Mouse (Mus musculus) testis, adult 2 months (tissue): ENCODE measurements around the gene Polr2i. TPM values are rescaled to one million over a fixed set of nuclear protein-coding genes. Genes with fewer than 3 reads are reported as not detected.
A peak's percentile ranks its signal among the peaks of the same experiment; 100 is the strongest.
"Not testable (repeated sequence)": the region's sequence is repeated elsewhere in the genome, so short reads cannot be mapped to it uniquely, and the experiment has no call there.

ENCODE experiments used
- H3K27ac ChIP-seq: fragments of 200-500 bp; 2 replicates; pipeline ENCODE4 v1.5.1; 2012; ENCODE audit warnings: low read depth, low read length; ENCODE audit not compliant: control insufficient read depth, insufficient read depth
- H3K27me3 ChIP-seq: fragments of 200-500 bp; 2 replicates; pipeline ENCODE4 v1.6.1; 2012; ENCODE audit warnings: mild to moderate bottlenecking, low read length, moderate library complexity; ENCODE audit not compliant: control insufficient read depth, insufficient read depth
- H3K36me3 ChIP-seq: fragments of 200-500 bp; 2 replicates; pipeline ENCODE4 v1.6.1; 2012; ENCODE audit warnings: mild to moderate bottlenecking, low read length; ENCODE audit not compliant: control insufficient read depth, insufficient read depth
- H3K4me1 ChIP-seq: fragments of 200-500 bp; 2 replicates; pipeline ENCODE4 v1.6.1; 2012; ENCODE audit warnings: low read length; ENCODE audit not compliant: control insufficient read depth, insufficient read depth
- H3K4me3 ChIP-seq: fragments of 200-500 bp; 2 replicates; pipeline ENCODE4 v1.5.1; 2012; ENCODE audit warnings: low read depth, mild to moderate bottlenecking, low read length, moderate library complexity, mixed read lengths; ENCODE audit not compliant: control insufficient read depth
- CTCF ChIP-seq: fragments of 200-500 bp; IDR thresholded peaks from 2 replicates; pipeline ENCODE4 v1.5.1; 2012; ENCODE audit warnings: low read depth, mild to moderate bottlenecking, inconsistent platforms, low read length, moderate library complexity; ENCODE audit not compliant: control insufficient read depth, insufficient read depth, insufficient replicate concordance
- POLR2A ChIP-seq: fragments of 200-500 bp; IDR thresholded peaks from 2 replicates; pipeline ENCODE4 v1.6.1; 2012; ENCODE audit warnings: low read depth, mild to moderate bottlenecking, inconsistent platforms, low read length, moderate library complexity; ENCODE audit not compliant: control insufficient read depth
- polyA plus RNA-seq: library from polyadenylated mRNA; depleted of rRNA; stranded (reverse); fragments of >200 nt; gene quantifications from 2 replicates; pipeline ENCODE4 v1.2.3, GENCODE M21; 2012; rRNA removed

Polr2i gene
- 242 and 257 TPM in 2 replicates for polyA plus RNA-seq

DNA sequence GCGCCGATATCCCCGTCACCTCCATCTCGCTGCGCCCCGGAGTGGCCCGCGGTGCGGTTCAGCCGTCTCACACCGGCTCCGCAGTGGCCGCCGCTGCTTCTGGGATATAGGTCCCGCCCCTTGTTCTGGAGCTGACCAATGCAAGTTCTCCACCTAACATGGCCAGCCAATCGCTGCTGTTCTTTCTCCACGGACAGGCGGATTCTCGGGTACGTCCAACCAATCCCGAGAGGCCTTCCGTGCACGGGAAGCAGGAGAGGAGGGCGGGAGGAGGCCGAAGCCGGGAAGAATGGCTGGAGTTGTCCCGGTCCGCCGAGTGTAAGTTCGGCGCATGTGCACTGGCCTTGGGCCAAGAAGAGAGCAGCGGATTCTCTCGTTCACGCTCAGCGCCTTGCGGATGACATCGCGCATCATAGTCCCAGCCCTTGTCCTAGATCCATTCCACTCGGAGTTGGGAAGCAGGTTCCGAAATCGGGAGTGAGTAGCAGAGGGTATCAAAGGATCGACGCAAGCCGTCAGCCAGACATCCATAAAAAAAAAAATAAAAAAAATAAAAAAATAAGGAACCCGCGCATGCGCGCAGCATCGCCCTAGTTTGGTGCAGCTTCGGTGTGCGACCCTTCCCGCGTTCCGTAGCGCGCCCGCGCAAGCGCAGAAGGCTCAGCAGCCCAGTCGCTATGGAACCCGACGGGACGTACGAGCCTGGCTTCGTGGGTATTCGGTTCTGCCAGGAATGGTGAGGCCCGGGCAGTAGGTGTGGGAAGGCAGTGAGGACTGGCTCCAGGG lies at the start of gene Polr2i, which contains the start of gene Tbcb:
Gene Polr2i, plus strand, starts transcription at position 280 of the 786 bp plus-strand sequence.
Gene Tbcb, minus strand, starts transcription at position 604 of the 786 bp plus-strand sequence.
- H3K36me3 ChIP-seq: peaks cover 1% of the 10 kb centered on the region; the same call in 1 of the 2 replicates
- no peaks in the 10 kb centered on the region for H3K27me3 ChIP-seq
- no peak for TF ChIP-seq CTCF
- peak; percentile 77 for TF ChIP-seq POLR2A
- H3K4me1 ChIP-seq: peaks cover 14% of the 10 kb centered on the region
- peak within 1 kb of the TSS; percentile 93 for H3K27ac ChIP-seq
- peak within 1 kb of the TSS; percentile 97 for H3K4me3 ChIP-seq

DNA sequence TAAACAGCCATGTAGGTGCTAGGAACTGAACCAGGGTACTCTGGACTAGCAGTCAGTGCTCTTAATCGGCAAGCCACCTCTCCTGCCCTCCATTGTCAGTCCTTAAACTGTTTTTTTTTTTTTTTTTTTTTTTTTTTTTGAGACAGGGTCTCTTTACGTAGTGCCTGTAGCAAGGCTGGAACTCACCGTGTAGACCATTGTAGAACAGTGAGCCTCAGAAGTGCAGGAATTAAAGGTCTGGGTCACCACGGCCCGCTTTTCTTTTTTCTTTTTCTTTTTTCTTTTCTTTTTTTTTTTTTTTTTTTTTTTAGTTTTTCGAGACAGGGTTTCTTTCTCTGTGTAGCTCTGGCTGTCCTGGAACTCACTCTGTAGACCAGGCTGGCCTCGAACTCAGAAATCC lies 48.6 kb upstream of the Polr2i start:
- not testable (repeated sequence) for H3K36me3 ChIP-seq, H3K27ac ChIP-seq, H3K4me3 ChIP-seq

DNA sequence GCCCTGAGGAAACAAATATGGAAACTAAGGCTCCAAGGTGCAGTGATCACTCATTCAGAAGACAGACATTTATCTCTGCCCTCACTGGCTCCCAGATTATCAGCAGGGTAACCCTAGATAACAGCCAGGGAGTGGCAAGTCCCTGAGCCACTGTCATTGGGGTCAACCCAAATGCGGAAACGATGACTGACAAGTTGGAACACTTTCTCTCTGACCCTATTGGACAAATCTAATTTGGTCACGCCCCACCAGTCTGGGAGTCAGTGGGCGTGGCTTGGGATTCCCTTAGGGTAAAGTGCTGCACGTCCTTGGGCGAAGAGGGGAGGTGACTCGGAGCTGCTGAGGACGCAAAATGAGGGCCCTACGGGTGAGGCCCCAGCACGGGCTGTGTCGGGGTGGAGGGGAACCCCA lies 47.9 kb upstream of the Polr2i start, which contains the start of gene Cox7a1:
Gene Cox7a1, plus strand, starts transcription at position 266 of the 411 bp plus-strand sequence.
- H3K4me3 ChIP-seq: peak within 1 kb of the TSS; percentile 49
- H3K4me1 ChIP-seq: peaks cover 9% of the 10 kb centered on the region
- TF ChIP-seq CTCF (no peak), POLR2A (peak; percentile 38; the same call in 1 of the 2 replicates)
- 0 out of 2 replicates have a peak, but pooled peaks cover 2% of the 10 kb centered on the region for H3K36me3 ChIP-seq
- 0 out of 2 replicates have a peak within 1 kb of the TSS, but pooled peaks have one; percentile 3 for H3K27ac ChIP-seq
- no peaks in the 10 kb centered on the region for H3K27me3 ChIP-seq

More for the DNA sequence above, 48.6 kb upstream of the Polr2i start:
- H3K4me1 ChIP-seq, H3K27me3 ChIP-seq: not testable (repeated sequence)

DNA sequence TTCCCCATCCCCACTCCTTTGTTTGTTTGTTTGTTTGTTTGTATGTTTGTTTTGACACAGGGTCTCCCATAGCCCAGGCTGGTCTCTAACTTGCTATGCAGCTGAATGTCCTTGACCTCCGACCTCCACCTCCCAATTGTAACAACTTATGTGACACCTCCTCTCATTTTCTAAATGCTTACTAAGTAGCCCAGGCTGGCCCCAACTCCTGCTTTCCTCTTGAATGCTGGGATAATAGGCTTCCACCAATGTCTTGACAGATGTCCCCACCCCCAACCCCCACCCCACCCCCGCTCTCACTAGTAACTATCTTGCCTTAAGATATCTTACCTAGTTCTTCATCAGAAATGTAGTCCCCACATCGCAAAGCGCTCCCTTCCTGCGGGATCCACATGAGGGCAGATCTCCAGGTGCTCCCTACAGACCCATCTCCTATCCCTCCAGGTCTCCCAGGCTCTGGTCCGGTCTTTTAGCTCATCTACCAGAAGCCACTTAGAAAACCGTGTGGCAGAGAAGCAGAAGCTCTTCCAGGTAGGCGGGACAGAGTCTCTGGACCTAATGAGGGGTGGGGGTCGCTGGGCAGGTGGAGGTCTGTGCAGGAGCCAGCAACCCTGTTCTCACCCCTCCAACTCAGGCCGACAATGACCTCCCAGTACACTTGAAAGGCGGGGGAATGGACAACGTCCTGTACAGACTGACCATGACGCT lies 47.0 kb upstream of the Polr2i start:
- no peak for TF ChIP-seq POLR2A
- TF ChIP-seq CTCF: no peak
- Histone ChIP-seq H3K4me3 (no peak overlapping the region), H3K4me1 (peaks cover 9% of the 10 kb centered on the region), H3K27me3 (no peaks in the 10 kb centered on the region), H3K36me3 (0 out of 2 replicates have a peak, but pooled peaks cover 2% of the 10 kb centered on the region), H3K27ac (0 out of 2 replicates have a peak overlapping the region, but pooled peaks have one; percentile 3)

DNA sequence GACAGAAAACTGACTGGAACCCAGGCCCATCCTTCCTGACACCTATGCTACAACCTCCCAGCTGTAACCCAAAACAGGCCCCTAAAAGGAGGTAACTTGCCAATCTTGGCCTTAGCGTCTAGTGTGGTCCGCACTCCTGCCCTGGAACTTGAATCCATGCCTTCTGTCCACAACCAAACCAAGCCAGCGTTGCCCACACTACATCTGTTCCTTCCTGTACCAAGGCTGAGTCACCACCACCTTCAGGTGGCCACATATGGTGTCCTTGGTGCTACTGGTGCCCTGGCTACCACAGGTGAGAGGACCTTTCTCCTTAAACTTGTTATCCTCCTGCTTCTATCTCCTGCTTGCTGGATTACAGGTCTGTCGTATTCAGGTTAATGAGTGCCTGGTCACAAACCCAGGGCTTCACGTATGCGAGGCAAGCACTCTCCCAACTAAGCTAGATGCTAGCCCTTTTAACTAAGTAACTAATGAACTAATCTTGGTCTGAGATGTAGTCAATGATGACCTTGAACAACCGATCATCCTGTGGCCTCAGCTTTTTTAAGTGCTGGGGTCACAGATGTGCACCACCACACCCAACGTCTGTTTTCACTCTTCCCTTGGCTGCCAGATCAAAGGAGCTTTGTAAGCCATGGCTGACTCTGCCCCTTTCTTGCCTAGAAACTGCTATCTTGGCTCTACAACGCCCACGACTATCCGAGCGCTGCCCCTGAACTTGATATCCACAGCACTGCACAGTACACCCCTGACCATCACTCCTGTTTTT lies 43.2 kb upstream of the Polr2i start:
- no peak for TF ChIP-seq CTCF
- no peak for TF ChIP-seq POLR2A
- peak overlapping the region; percentile 19; the same call in 1 of the 2 replicates for H3K27ac ChIP-seq
- H3K27me3 ChIP-seq: no peaks in the 10 kb centered on the region
- H3K4me3 ChIP-seq: no peak overlapping the region
- H3K4me1 ChIP-seq: peaks cover 20% of the 10 kb centered on the region
- 0 out of 2 replicates have a peak, but pooled peaks cover 2% of the 10 kb centered on the region for H3K36me3 ChIP-seq

DNA sequence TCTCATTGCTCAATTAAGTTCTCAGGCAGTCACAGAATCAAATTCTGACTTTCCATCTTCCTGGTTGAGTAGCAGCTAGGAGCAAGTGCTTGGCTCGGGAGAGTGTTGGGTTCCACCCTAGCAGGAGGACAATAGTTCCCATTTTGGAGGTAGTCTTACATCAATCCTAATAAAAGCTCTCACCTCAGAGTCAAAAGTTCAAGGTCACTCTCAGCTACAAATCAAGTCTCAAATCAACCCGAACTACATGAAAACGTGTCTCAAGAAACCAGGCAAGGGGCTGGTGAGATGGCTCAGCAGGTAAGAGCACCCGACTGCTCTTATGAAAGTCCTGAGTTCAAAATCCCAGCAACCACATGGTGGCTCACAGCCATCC lies 42.6 kb upstream of the Polr2i start:
- no peak for TF ChIP-seq CTCF
- no peak for TF ChIP-seq POLR2A
- 0 out of 2 replicates have a peak, but pooled peaks cover 2% of the 10 kb centered on the region for H3K36me3 ChIP-seq
- no peak overlapping the region for H3K4me3 ChIP-seq
- no peaks in the 10 kb centered on the region for H3K27me3 ChIP-seq
- H3K4me1 ChIP-seq: peaks cover 20% of the 10 kb centered on the region
- H3K27ac ChIP-seq: no peak overlapping the region

DNA sequence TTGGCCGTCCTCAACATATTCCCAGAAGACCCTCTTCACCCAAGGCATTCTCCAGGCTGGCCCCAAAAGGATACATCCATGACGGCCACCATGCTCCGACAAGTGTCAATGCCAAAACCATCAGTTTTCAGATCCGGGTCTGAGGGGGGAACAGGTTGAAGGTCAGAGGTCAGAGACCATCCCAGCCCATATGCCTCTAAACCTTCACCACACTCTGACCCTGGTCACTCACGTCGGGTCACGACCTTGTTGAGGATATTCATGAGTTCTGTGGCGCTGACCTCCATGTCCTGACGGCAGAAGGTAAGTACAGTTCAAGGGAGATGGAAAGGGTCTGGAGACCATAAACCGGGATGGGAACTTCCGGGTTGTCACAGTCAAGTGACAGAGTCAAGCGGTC lies 39.7 kb upstream of the Polr2i start:
- Histone ChIP-seq H3K27me3 (no peaks in the 10 kb centered on the region), H3K4me3 (peak overlapping the region; percentile 90), H3K27ac (no peak overlapping the region), H3K4me1 (peaks cover 22% of the 10 kb centered on the region), H3K36me3 (0 out of 2 replicates have a peak, but pooled peaks cover 2% of the 10 kb centered on the region)
- TF ChIP-seq CTCF (no peak), POLR2A (no peak)
